Mouse (Mus musculus) forebrain, embryonic 12.5 days (tissue): ENCODE results near the gene Obox6. TPM values are rescaled to one million over a fixed set of nuclear protein-coding genes. Genes with fewer than 3 reads are reported as not detected.
A peak's percentile ranks its signal among the peaks of the same experiment; 100 is the strongest.

Source experiments
- ATAC-seq: fragments of 200-750 bp; cut with Nextera tagmentation; 2 replicates; pipeline ENCODE4 v1.8.0; 2017; ENCODE audit warnings: moderate TSS enrichment; ENCODE audit not compliant: low FRiP score
- H3K27ac ChIP-seq: fragments of 300-500 bp; sonication (generic); 2 replicates; pipeline ENCODE4 v1.5.1; 2016; ENCODE audit warnings: mild to moderate bottlenecking
- H3K27me3 ChIP-seq: fragments of 300-500 bp; sonication (generic); 2 replicates; pipeline ENCODE4 v1.6.1; 2016; ENCODE audit warnings: mild to moderate bottlenecking
- H3K36me3 ChIP-seq: fragments of 300-500 bp; sonication (generic); replicated peaks from 2 replicates; pipeline ENCODE4 v1.6.1; 2016; ENCODE audit warnings: mild to moderate bottlenecking
- H3K4me1 ChIP-seq: fragments of 300-500 bp; sonication (generic); 2 replicates; pipeline ENCODE4 v1.6.1; 2016
- H3K4me2 ChIP-seq: fragments of 300-500 bp; sonication (generic); 2 replicates; pipeline ENCODE4 v1.6.1; 2016; ENCODE audit warnings: mild to moderate bottlenecking, moderate library complexity
- H3K4me3 ChIP-seq: fragments of 300-500 bp; sonication (generic); replicated peaks from 2 replicates; pipeline ENCODE4 v1.5.1; 2016; ENCODE audit warnings: mild to moderate bottlenecking
- H3K9ac ChIP-seq: fragments of 300-500 bp; sonication (generic); 2 replicates; pipeline ENCODE4 v1.6.1; 2016; ENCODE audit warnings: mild to moderate bottlenecking
- H3K9me3 ChIP-seq: fragments of 300-500 bp; sonication (generic); 2 replicates; pipeline ENCODE4 v1.6.1; 2016
- WGBS: fragments of 180-500 bp; shearing (Covaris S2); methylation state at CpG from one replicate; pipeline ENCODE4 v1.1.7; 2016; 5-methylcytosine and 5-hydroxymethylcytosine counted together
- polyA plus RNA-seq: library from polyadenylated mRNA; unstranded; fragments of >200 nt; fragmentation: Nextera tagmentation; extraction: Ambion mirVana; gene quantifications from 2 replicates; pipeline ENCODE4 v1.2.1, GENCODE M21; 2016

Gene Obox6
- polyA plus RNA-seq: not detected in 2 replicates

GRCm38 (mm10) chr7:15839578-15839977 is at the start of gene Obox6:
Obox6 (minus strand) TSS chr7:15839678.
- H3K4me2 ChIP-seq: no peak within 1 kb of the TSS
- H3K4me1 ChIP-seq: no peaks in the 10 kb centered on the region
- H3K9ac ChIP-seq: no peak within 1 kb of the TSS
- no peaks in the 10 kb centered on the region for H3K27me3 ChIP-seq
- peaks cover 25% of the 10 kb centered on the region; the same call in 1 of the 2 replicates for H3K9me3 ChIP-seq
- H3K4me3 ChIP-seq: no peak within 1 kb of the TSS
- H3K36me3 ChIP-seq: no peaks in the 10 kb centered on the region
- no peak within 1 kb of the TSS for H3K27ac ChIP-seq
- 91% methylated on average over 3 of the region's 3 CpGs for WGBS
- ATAC-seq: no peak

GRCm38 (mm10) chr7:15884127-15884526 is 44.6 kb upstream of the Obox6 start:
- no peak for ATAC-seq
- Histone ChIP-seq H3K27ac (no peak overlapping the region), H3K36me3 (no peaks in the 10 kb centered on the region), H3K27me3 (no peaks in the 10 kb centered on the region), H3K9ac (no peak overlapping the region), H3K4me2 (no peak overlapping the region), H3K4me1 (peaks cover 9% of the 10 kb centered on the region), H3K9me3 (no peaks in the 10 kb centered on the region), H3K4me3 (no peak overlapping the region)
- WGBS: 90% methylated on average over 2 of the region's 2 CpGs

- Histone ChIP-seq H3K4me2 (0 out of 2 replicates have a peak within 1 kb of the TSS, but pooled peaks have one; percentile 10), H3K9me3 (no peaks in the 10 kb centered on the region), H3K4me3 (no peak within 1 kb of the TSS), H3K4me1 (peaks cover 9% of the 10 kb centered on the region), H3K27ac (no peak within 1 kb of the TSS), H3K36me3 (no peaks in the 10 kb centered on the region), H3K27me3 (no peaks in the 10 kb centered on the region), H3K9ac (0 out of 2 replicates have a peak within 1 kb of the TSS, but pooled peaks have one; percentile 38)
- WGBS: 90% methylated on average over 2 of the region's 2 CpGs
- no peak for ATAC-seq
These were observed 42.8 kb upstream of the Obox6 start, which contains the start of gene Crxos for GRCm38 (mm10) chr7:15882317-15882716. Crxos (plus strand) TSS chr7:15882617.

- no peaks in the 10 kb centered on the region for H3K9me3 ChIP-seq
- 46% methylated on average over 3 of the region's 3 CpGs for WGBS
- H3K27me3 ChIP-seq: no peaks in the 10 kb centered on the region
- no peak overlapping the region for H3K27ac ChIP-seq
- no peak overlapping the region for H3K4me3 ChIP-seq
- no peaks in the 10 kb centered on the region for H3K36me3 ChIP-seq
- H3K4me2 ChIP-seq: no peak overlapping the region
- H3K9ac ChIP-seq: 0 out of 2 replicates have a peak overlapping the region, but pooled peaks have one; percentile 38
- ATAC-seq: no peak
- H3K4me1 ChIP-seq: peaks cover 9% of the 10 kb centered on the region
These were observed 42.4 kb upstream of the Obox6 start for GRCm38 (mm10) chr7:15881831-15882230.

- ATAC-seq: no peak
- peaks cover 9% of the 10 kb centered on the region for H3K4me1 ChIP-seq
- 0% methylated on average over 7 of the region's 7 CpGs for WGBS
- H3K9ac ChIP-seq: 0 out of 2 replicates have a peak overlapping the region, but pooled peaks have one; percentile 38
- no peak overlapping the region for H3K4me3 ChIP-seq
- H3K27ac ChIP-seq: no peak overlapping the region
- H3K9me3 ChIP-seq: no peaks in the 10 kb centered on the region
- H3K4me2 ChIP-seq: 0 out of 2 replicates have a peak overlapping the region, but pooled peaks have one; percentile 10
- H3K36me3 ChIP-seq: no peaks in the 10 kb centered on the region
- H3K27me3 ChIP-seq: no peaks in the 10 kb centered on the region
These were observed 41.9 kb upstream of the Obox6 start for GRCm38 (mm10) chr7:15881388-15881787.

- Histone ChIP-seq H3K9ac (no peak within 1 kb of the TSS), H3K36me3 (no peaks in the 10 kb centered on the region), H3K4me2 (no peak within 1 kb of the TSS), H3K4me3 (no peak within 1 kb of the TSS), H3K27ac (no peak within 1 kb of the TSS), H3K27me3 (no peaks in the 10 kb centered on the region), H3K4me1 (peaks cover 9% of the 10 kb centered on the region), H3K9me3 (no peaks in the 10 kb centered on the region)
- WGBS: 36% methylated on average over 4 of the region's 4 CpGs
- no peak for ATAC-seq
These were observed 40.3 kb upstream of the Obox6 start, which contains the start of gene Crx for GRCm38 (mm10) chr7:15879756-15880155. Crx (minus strand) TSS chr7:15879968.

GRCm38 (mm10) chr7:15864104-15864503 is 24.6 kb upstream of the Obox6 start:
- Histone ChIP-seq H3K4me3 (no peak overlapping the region), H3K27ac (no peak overlapping the region), H3K27me3 (no peaks in the 10 kb centered on the region), H3K9me3 (no peaks in the 10 kb centered on the region), H3K4me1 (no peaks in the 10 kb centered on the region), H3K4me2 (no peak overlapping the region), H3K36me3 (no peaks in the 10 kb centered on the region), H3K9ac (no peak overlapping the region)
- WGBS: 54% methylated on average over 4 of the region's 4 CpGs
- no peak for ATAC-seq

GRCm38 (mm10) chr7:15859657-15860056 is 20.2 kb upstream of the Obox6 start:
- Histone ChIP-seq H3K4me2 (no peak overlapping the region), H3K36me3 (no peaks in the 10 kb centered on the region), H3K9me3 (no peaks in the 10 kb centered on the region), H3K27ac (no peak overlapping the region), H3K27me3 (no peaks in the 10 kb centered on the region), H3K4me3 (no peak overlapping the region), H3K9ac (no peak overlapping the region), H3K4me1 (no peaks in the 10 kb centered on the region)
- no peak for ATAC-seq
- 36% methylated on average over 2 of the region's 2 CpGs for WGBS

Other genes starting within 250 kb of the Obox6 start
- not detected in 2 replicates for gene Obox3, start 199.8 kb downstream of the Obox6 start, polyA plus RNA-seq
- gene Obox5, start 89.5 kb downstream of the Obox6 start, polyA plus RNA-seq: not detected in 2 replicates
- not detected in 2 replicates for gene Crx, start 40.3 kb upstream of the Obox6 start, polyA plus RNA-seq
- gene Crxos, start 42.9 kb upstream of the Obox6 start, polyA plus RNA-seq: not detected in 2 replicates
- 1,130 and 1,137 TPM in 2 replicates for gene Selenow, start 82.7 kb upstream of the Obox6 start, polyA plus RNA-seq
- 165 and 169 TPM in 2 replicates for gene Nop53, start 106.4 kb upstream of the Obox6 start, polyA plus RNA-seq
- 6.6 and 7.6 TPM in 2 replicates for gene Ehd2, start 127.9 kb upstream of the Obox6 start, polyA plus RNA-seq
- 9.1 and 9.5 TPM in 2 replicates for gene Bicra, start 208.2 kb upstream of the Obox6 start, polyA plus RNA-seq
- not detected in 2 replicates for gene Zfp541, start 222.1 kb upstream of the Obox6 start, polyA plus RNA-seq